Mouse (Mus musculus) megakaryocyte-erythroid progenitor cell, adult 5-6 weeks (primary cell): ENCODE results near the gene Smarcd3. TPM values are rescaled to one million over a fixed set of nuclear protein-coding genes. Genes with fewer than 3 reads are reported as not detected.
A peak's percentile ranks its signal among the peaks of the same experiment; 100 is the strongest.

Experiments used
- ATAC-seq: replicated peaks from 2 replicates; pipeline ENCODE4 v1.8.0; 2016; ENCODE audit warnings: mild to moderate bottlenecking, inconsistent platforms; ENCODE audit not compliant: severe bottlenecking, poor library complexity, low FRiP score, low TSS enrichment
- total RNA-seq, 2 experiments: library from RNA; stranded (forward) in 1 of 2; stranded (reverse) in 1 of 2; fragments of 200-1000, 215-1000 nt in 1 of 2; fragments of >200 nt in 1 of 2; fragmentation: Nextera tagmentation in 1 of 2; gene quantifications; 2 replicates each; pipeline ENCODE4 v1.2.3; 2014 to 2017

The Smarcd3 gene
- total RNA-seq, 2 experiments from 2014 or later: not detected

DNA sequence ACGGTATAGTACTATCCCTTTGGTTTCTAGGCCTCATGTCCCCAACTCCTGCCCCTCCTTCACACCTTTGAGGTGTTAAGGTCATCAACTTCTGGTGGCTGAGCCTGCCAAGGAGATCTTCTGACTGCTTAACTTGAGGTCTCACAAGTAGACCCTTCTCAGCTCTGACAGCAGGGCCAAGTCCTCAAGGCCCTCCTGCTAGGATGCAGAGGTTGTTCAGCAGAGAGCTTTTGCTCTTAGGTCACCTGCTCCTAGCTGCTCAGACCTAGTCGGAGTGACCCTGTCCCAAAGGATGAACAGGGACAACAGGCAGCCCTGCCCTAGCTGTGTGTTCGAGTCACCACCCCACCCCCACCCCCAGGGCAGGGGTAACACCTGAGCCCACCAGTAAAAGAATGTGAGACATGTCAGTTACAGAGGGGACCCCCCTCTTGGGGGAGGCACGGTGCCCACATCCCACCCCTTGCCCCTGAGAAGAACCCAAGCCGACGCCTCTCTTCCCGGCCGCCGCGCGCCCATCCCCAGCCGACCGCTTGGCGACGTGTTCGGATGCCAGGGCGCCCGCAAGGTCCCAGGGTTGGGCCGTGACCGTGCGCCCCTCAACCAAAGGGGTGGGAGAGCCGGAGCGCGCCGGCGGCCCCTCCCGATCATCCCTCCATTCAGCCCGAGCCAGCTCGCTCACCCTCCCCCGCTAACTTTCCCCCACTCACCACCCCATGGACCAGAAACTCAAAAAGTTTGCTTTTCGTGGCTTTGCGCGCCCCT is 23.0 kb downstream of the Smarcd3 start:
- no peak for ATAC-seq

DNA sequence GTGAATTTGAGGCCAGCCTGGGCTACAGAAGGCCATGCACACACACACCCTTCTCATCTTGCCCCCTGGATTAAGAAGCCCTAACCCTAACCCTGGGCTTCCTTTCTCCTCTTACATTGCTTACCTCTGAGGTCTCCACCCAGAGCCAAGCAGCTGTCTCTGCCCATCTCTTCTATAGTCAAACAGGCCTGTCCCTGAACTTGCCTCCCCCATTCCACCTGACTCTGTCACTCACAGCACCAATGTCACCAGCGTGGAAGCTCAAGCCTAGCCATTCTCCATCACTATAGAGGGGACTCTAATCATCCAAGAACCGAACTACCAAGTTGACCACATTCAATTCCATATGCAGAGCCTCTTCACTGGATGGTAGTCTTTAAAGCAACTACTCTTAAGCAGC is 24.0 kb downstream of the Smarcd3 start:
- no peak for ATAC-seq

GRCm38 (mm10) chr5:24599137-24599536 is 25.1 kb downstream of the Smarcd3 start:
- ATAC-seq: no peak

DNA sequence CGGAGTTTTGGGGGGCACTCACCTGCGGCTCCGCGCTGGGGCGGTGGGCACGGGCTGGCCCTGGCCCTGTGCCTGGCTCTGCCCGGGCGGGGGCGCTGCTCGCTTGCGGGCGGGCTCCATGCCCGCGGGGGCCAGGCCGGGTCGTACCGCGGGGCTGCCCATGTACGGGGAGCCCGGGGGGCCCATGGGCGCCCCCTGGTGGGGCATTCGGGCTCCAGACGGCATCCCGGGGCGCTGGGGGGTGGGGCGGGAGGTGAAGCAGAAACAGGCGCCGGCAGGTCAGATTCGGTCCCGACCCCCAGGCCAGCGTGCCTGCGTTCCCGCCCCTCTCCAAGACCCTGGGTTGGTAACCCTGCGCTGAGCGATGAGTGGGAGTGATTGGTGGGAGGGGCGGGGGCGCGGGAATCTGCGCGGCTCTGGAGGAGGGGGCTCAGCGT is 25.6 kb downstream of the Smarcd3 start:
- no peak for ATAC-seq

DNA sequence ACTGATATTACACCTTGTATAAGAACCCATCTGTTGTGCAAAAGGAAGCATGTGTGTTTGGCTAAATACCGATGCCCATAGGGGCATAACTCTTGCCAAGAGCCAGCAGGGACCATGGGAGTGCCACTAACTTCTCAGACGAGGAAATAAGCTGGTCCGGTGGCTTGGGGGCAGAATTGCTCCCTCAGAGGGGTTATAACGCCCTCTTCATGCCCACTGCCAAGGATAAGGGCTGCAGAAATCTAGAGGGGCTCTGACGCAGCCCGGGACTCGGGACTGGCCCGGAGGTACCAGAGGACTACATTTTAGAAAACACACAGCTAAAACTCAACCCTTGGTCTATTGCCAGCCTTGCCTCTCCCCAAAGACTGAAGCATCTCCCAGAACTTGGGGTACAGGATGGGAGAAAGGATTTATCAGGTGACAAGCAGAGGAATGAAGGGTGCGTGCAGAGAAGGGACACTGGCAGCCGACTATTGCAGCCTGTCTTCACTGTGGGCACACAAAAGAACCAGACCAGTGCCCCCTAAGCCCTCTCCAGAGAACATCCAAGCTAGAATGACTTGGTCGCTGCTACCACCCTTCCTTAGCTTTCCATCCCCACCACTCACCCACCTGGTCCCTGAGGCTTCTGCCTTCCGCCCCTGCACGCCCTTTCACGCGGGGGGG is 26.2 kb downstream of the Smarcd3 start:
- no peak for ATAC-seq

GRCm38 (mm10) chr5:24597221-24597728 is 26.9 kb downstream of the Smarcd3 start:
- peak; percentile 69 for ATAC-seq

- no peak for ATAC-seq
Observed at GRCm38 (mm10) chr5:24596519-24597171, 27.6 kb downstream of the Smarcd3 start.

GRCm38 (mm10) chr5:24595786-24596380 is 28.3 kb downstream of the Smarcd3 start:
- ATAC-seq: no peak

- no peak for ATAC-seq
Observed at GRCm38 (mm10) chr5:24595261-24595660, 28.9 kb downstream of the Smarcd3 start.

- ATAC-seq: no peak
Observed at GRCm38 (mm10) chr5:24594346-24594745, 29.9 kb downstream of the Smarcd3 start.

DNA sequence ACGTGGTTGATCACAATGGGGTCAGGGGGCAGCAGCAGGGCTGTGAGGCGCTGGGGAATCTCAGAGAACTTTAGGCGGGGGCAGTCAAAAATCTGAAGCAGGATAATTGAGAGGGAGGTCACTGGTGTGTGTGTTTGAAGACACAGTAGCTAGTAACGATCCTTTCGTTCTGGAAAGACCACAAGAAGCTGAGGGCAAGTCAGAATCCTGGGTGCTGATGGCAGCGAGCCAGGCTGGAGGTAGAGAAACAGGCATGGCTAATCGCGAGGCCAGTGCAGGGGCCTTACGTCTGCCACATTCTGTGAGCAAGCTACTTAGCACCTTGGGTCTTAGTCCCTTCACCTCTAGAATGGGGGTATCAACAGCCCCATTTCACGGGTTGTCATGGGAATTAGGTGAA is 30.3 kb downstream of the Smarcd3 start:
- ATAC-seq: no peak

DNA sequence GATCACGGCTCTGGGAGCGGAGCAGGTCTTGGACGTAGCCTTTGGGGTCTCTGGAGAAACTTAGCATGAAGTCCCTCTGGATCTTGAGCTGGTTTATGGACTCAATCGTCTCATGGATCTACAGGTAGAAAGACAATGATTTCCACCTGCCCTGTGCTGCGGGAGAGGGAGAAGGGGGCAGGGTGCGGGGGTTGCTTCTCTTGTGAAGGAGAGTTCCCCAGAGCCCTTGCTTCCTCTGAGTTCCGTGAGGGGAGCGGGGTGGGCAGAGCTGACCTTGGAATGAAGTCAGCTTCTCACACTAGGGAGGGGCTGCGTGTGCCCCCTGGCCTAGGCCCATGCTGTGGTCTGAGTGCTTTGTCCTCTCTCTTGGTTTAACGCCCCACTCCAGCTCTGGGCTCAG is 31.0 kb downstream of the Smarcd3 start:
- no peak for ATAC-seq

- ATAC-seq: no peak
Observed at GRCm38 (mm10) chr5:24592471-24593160, 31.6 kb downstream of the Smarcd3 start.

DNA sequence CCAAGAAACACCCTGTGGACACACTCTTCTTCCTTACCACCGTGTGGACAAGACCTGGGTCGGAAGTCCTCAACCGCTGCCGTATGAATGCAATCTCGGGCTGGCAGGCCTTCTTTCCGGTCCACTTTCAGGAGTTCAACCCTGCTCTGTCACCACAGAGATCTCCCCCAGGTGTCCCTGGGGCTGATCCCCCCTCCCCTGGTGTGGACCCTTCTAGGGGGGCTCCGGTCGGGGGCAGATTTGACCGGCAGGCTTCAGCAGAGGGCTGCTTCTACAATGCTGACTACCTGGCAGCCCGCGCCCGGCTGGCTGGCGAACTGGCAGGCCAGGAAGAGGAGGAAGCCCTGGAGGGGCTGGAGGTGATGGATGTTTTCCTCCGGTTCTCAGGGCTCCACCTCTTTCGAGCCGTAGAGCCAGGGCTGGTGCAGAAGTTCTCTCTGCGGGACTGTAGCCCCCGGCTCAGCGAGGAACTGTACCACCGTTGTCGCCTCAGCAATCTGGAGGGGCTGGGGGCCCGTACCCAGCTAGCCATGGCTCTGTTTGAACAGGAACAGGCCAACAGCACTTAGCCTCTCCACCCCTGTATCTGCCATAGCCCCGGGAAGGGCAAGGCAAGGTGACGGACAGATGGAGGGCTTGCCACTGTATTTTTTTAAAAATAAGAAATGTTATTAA is 32.3 kb downstream of the Smarcd3 start:
- no peak for ATAC-seq

DNA sequence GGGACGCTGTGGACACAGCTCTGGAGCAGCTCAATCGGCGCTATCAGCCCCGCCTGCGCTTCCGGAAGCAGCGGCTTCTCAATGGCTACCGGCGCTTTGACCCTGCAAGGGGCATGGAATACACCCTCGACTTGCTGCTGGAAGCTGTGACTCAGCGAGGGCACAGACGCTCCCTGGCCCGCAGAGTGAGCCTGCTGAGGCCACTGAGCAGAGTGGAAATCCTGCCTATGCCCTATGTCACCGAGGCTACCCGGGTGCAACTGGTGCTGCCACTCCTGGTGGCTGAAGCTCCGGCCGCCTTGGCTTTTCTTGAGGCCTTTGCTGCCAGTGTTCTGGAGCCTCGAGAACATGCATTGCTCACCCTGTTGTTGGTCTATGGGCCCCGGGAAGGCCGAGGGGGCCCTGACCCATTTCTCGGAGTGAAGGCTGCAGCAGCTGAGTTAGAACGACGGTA is 32.9 kb downstream of the Smarcd3 start:
- peak; percentile 11; the same call in 1 of the 2 replicates for ATAC-seq

DNA sequence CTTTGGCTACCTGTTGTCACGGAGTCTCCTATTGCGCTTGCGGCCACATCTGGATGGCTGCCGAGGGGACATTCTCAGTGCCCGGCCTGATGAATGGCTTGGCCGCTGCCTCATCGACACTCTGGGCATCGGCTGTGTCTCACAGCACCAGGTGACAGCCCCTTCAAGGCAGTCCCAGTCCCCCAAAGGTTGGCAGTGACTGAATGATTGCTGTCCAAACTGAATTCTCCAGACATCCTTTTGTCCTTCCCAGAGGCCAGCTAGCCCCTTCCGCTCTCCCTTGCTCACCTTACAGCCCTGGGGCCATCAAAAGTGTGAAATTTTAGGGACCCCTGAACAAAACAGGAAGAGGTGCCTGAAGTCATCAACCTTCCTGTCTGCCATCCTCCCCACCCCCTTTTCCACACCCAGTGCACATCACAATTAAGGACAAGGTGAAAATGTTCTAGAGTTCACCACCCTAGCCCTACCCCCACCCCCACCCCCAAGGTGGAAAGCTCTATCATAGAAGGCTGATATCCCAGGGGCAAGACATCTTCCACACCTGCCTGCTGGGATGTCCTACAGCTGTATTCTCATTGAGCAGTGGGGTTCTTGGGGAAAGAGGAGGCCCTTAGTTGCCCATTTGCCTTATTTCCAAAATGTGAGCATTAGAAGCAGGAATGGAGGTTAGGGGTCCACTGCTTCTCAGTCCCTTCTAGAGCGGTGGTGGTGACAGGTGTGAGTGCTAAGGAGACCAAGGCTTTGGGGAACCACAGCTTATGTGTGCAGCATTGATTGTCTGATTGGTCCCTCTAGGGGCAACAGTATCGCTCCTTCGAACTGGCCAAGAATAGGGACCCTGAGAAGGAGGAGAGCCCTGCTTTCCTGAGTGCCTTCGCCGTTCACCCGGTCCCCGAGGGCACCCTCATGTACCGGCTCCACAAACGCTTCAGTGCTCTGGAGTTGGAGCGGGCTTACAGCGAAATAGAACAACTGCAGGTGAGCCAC is 34.4 kb downstream of the Smarcd3 start:
- ATAC-seq: no peak

GRCm38 (mm10) chr5:24587200-24587577 is 37.0 kb downstream of the Smarcd3 start:
- peak; percentile 32 for ATAC-seq
